Mouse (Mus musculus): Measurements from ENCODE around the gene Svop. TPM values are rescaled to one million over a fixed set of nuclear protein-coding genes. Genes with fewer than 3 reads are reported as not detected.
A peak's percentile ranks its signal among the peaks of the same experiment; 100 is the strongest.

Gene Svop
- polyA plus RNA-seq, 1 experiment = 0.35 TPM

DNA sequence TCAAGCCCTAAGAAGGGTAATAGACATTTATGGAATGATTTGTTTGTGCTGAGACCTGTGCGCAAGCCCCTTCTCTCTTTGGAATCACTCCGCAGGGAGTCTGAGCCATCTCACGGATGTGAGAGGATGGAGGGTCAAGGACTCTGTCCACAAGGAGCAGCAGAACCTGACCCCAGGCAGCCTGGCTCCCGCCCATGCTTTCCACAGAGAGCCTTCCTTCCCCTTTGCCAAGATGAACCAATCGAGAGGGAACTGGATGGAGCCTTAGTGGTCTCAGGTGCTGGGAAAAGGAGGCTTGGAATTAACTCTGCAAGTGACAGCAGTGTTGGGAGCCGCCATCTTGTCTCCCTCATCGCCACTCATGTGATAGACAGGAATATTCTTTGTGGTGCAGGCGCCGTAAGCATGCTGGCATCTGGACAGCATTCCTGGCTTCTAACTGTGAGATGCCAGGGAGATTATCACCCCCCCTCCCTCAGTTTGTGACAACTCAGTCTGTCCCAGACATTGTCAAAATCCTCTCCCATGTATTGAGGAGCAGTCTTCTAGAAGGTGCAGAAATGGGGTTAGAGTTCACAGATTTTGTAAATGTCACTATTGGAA is 34.1 kb downstream of the Svop start:
- H3K4me1 ChIP-seq (ENCODE audit: control insufficient read depth, insufficient read depth, low read length) = no peaks in the 10 kb centered on the region
- H3K4me3 ChIP-seq (ENCODE audit: insufficient read depth, low read length) = no peak overlapping the region
- no peak overlapping the region for H3K27ac ChIP-seq (ENCODE audit: insufficient read depth, low read length)
- no peak for TF ChIP-seq CTCF (IDR thresholded peaks at IDR 0.05; ENCODE audit: borderline replicate concordance, insufficient read depth, low read length)
- no peak for TF ChIP-seq POLR2A (IDR thresholded peaks at IDR 0.05; ENCODE audit: low read depth, low read length)

- H3K27ac ChIP-seq (ENCODE audit: insufficient read depth, low read length) = no peak overlapping the region
- H3K4me1 ChIP-seq (ENCODE audit: control insufficient read depth, insufficient read depth, low read length) = no peaks in the 10 kb centered on the region
- TF ChIP-seq POLR2A (IDR thresholded peaks at IDR 0.05; ENCODE audit: low read depth, low read length) (no peak), CTCF (IDR thresholded peaks at IDR 0.05; ENCODE audit: borderline replicate concordance, insufficient read depth, low read length) (peak; percentile 52)
- no peak overlapping the region for H3K4me3 ChIP-seq (ENCODE audit: insufficient read depth, low read length)
Observed at GRCm38 (mm10) chr5:114052246-114052761, 39.1 kb downstream of the Svop start.

- Histone ChIP-seq H3K4me1 (ENCODE audit: control insufficient read depth, insufficient read depth, low read length) (no peaks in the 10 kb centered on the region), H3K27ac (ENCODE audit: insufficient read depth, low read length) (no peak overlapping the region), H3K4me3 (ENCODE audit: insufficient read depth, low read length) (no peak overlapping the region)
- TF ChIP-seq CTCF (IDR thresholded peaks at IDR 0.05; ENCODE audit: borderline replicate concordance, insufficient read depth, low read length) = no peak
- no peak for TF ChIP-seq POLR2A (IDR thresholded peaks at IDR 0.05; ENCODE audit: low read depth, low read length)
Observed at GRCm38 (mm10) chr5:114048731-114049308, 42.5 kb downstream of the Svop start.

DNA sequence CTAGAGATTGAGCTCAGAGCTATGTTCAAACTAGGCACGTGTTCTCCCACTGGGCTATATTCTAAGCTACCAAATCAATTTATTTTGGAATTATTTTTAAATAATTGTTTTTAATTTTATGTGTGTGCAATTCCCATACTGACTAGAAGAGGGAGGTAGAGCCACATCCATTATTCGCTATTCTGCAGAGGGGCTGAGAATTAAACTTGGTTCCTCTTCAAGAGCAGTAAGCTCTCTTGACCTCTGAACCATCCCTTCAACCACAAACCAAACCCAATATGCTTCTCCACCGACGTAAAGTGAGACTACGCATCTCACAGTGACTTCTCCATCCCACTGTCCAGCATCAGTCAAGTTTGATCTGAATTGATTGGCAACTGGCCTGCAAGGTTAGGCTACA is 44.2 kb downstream of the Svop start:
- H3K4me1 ChIP-seq (ENCODE audit: control insufficient read depth, insufficient read depth, low read length) = no peaks in the 10 kb centered on the region
- H3K4me3 ChIP-seq (ENCODE audit: insufficient read depth, low read length) = no peak overlapping the region
- no peak for TF ChIP-seq POLR2A (IDR thresholded peaks at IDR 0.05; ENCODE audit: low read depth, low read length)
- TF ChIP-seq CTCF (IDR thresholded peaks at IDR 0.05; ENCODE audit: borderline replicate concordance, insufficient read depth, low read length) = no peak
- no peak overlapping the region for H3K27ac ChIP-seq (ENCODE audit: insufficient read depth, low read length)

DNA sequence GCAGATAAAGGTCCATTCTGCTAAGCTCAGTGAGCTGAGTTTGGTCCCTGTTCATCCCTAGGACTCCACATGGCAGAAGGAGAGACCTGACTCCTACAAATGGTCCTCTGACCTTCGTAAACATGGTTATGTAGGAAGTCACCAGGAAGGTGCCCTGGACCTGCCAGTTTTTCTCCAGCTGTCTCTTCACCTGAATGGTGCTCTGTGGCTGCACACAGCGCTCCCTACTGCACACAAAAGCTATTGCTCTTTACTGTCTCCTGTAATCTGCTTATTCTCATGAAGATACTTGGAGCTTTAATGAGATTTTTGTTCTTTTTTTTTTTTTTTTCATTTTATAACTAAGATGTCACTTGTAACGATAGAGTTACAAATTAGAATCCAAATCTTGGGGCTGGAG is 44.8 kb downstream of the Svop start:
- no peak overlapping the region for H3K27ac ChIP-seq (ENCODE audit: insufficient read depth, low read length)
- H3K4me1 ChIP-seq (ENCODE audit: control insufficient read depth, insufficient read depth, low read length) = no peaks in the 10 kb centered on the region
- TF ChIP-seq POLR2A (IDR thresholded peaks at IDR 0.05; ENCODE audit: low read depth, low read length) (no peak), CTCF (IDR thresholded peaks at IDR 0.05; ENCODE audit: borderline replicate concordance, insufficient read depth, low read length) (no peak)
- H3K4me3 ChIP-seq (ENCODE audit: insufficient read depth, low read length) = no peak overlapping the region

DNA sequence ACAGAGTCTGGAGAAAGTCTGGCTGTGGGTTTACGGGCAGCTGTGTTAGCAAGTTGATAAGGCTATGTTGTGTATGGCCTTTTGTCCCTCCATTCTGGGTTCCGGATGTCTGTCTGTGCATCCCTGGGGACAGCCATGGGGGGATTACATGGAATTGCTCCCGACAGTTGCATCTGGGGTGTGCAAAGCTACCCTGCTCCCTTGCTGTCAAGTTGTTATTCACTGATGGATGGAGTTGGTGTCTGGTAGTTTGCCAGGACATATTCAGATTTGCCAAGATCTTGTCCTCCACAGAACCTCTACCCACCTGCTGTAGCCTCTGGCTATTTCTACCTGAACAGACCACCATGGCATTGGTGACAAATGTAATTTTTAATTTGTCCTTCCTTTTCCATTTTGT is 45.2 kb downstream of the Svop start:
- H3K4me1 ChIP-seq (ENCODE audit: control insufficient read depth, insufficient read depth, low read length) = no peaks in the 10 kb centered on the region
- TF ChIP-seq POLR2A (IDR thresholded peaks at IDR 0.05; ENCODE audit: low read depth, low read length) (no peak), CTCF (IDR thresholded peaks at IDR 0.05; ENCODE audit: borderline replicate concordance, insufficient read depth, low read length) (no peak)
- H3K4me3 ChIP-seq (ENCODE audit: insufficient read depth, low read length) = no peak overlapping the region
- no peak overlapping the region for H3K27ac ChIP-seq (ENCODE audit: insufficient read depth, low read length)

DNA sequence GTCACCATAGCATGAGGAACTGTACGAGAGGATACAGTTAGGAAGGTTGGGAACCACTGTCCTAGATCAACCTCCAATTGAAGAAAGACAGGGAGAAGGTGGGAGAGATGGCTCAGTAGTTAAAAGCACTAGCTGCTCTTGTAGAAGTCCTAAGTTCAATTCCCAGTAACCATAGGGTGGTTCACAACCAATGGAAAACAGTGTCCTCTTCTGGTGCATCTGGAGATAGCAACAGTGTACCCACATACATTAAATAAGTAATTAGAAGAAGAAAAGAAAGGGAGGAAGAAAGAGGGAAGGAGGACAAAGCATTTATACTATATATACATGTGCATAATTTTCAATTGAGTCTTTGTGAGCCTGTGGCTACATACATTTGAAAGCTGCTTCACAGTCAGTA is 46.2 kb downstream of the Svop start:
- no peaks in the 10 kb centered on the region for H3K4me1 ChIP-seq (ENCODE audit: control insufficient read depth, insufficient read depth, low read length)
- no peak overlapping the region for H3K4me3 ChIP-seq (ENCODE audit: insufficient read depth, low read length)
- no peak overlapping the region for H3K27ac ChIP-seq (ENCODE audit: insufficient read depth, low read length)
- TF ChIP-seq POLR2A (IDR thresholded peaks at IDR 0.05; ENCODE audit: low read depth, low read length) = no peak
- no peak for TF ChIP-seq CTCF (IDR thresholded peaks at IDR 0.05; ENCODE audit: borderline replicate concordance, insufficient read depth, low read length)

GRCm38 (mm10) chr5:114043800-114044199 is 47.6 kb downstream of the Svop start:
- no peak overlapping the region for H3K27ac ChIP-seq (ENCODE audit: insufficient read depth, low read length)
- H3K4me1 ChIP-seq (ENCODE audit: control insufficient read depth, insufficient read depth, low read length) = no peaks in the 10 kb centered on the region
- TF ChIP-seq CTCF (IDR thresholded peaks at IDR 0.05; ENCODE audit: borderline replicate concordance, insufficient read depth, low read length) (no peak), POLR2A (IDR thresholded peaks at IDR 0.05; ENCODE audit: low read depth, low read length) (no peak)
- no peak overlapping the region for H3K4me3 ChIP-seq (ENCODE audit: insufficient read depth, low read length)

GRCm38 (mm10) chr5:114041327-114041930 is 49.9 kb downstream of the Svop start:
- no peaks in the 10 kb centered on the region for H3K4me1 ChIP-seq (ENCODE audit: control insufficient read depth, insufficient read depth, low read length)
- H3K27ac ChIP-seq (ENCODE audit: insufficient read depth, low read length) = no peak overlapping the region
- TF ChIP-seq CTCF (IDR thresholded peaks at IDR 0.05; ENCODE audit: borderline replicate concordance, insufficient read depth, low read length) (no peak), POLR2A (IDR thresholded peaks at IDR 0.05; ENCODE audit: low read depth, low read length) (no peak)
- H3K4me3 ChIP-seq (ENCODE audit: insufficient read depth, low read length) = no peak overlapping the region

DNA sequence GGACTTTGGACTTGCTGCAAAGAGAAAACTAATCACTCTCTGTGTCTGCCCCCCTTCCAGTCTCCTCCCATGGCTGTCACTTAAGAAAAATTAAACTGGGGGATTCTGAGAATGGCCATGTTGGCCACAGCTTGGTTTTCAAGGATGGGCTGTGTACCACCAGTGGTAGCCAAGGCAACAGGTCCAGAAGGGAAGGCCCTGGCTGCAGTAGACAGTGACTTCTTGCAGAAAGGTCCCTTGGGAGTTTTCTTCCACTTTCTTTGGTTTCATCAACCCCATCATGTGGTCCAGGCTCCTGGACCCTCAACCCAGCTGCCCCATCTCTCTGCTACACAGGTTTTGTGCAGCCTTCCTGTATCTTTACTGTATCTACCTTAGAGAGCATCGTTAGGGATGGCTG is 50.5 kb downstream of the Svop start:
- Histone ChIP-seq H3K4me3 (ENCODE audit: insufficient read depth, low read length) (no peak overlapping the region), H3K27ac (ENCODE audit: insufficient read depth, low read length) (no peak overlapping the region), H3K4me1 (ENCODE audit: control insufficient read depth, insufficient read depth, low read length) (no peaks in the 10 kb centered on the region)
- TF ChIP-seq POLR2A (IDR thresholded peaks at IDR 0.05; ENCODE audit: low read depth, low read length) (no peak), CTCF (IDR thresholded peaks at IDR 0.05; ENCODE audit: borderline replicate concordance, insufficient read depth, low read length) (no peak)

Data from embryonic fibroblast, embryonic 13.5 days (primary cell).